Mouse (Mus musculus) frontal cortex, adult (tissue): ENCODE results near the gene Flna.

ENCODE experiments used
- ATAC-seq: cut with Nextera tagmentation; 2 replicates; pipeline ENCODE4 v1.9.2; 2017; ENCODE audit warnings: mild to moderate bottlenecking, moderate library complexity, mixed read lengths; ENCODE audit not compliant: low TSS enrichment

The Flna gene

DNA sequence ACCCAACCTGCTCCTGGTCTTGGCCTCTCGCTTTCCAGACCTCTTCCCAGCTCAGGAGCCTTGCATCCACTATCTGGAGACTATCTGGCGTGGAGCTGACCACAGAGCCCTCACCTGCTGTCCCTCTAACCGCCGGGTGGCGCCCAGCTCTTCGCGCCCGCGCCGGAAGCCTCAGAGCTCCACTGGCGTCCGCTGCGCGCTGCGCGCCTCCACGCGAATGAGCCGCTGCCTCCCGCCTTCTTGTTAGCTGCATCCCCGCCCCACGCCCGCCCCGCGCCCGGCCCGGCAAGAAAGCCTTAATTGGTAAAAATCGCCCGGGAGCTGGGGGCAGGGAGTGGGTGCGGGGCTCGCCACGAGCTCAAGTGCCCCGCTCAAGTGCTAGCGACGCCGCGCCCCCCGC, at the start of gene Flna:
Gene Flna, minus strand, starts transcription at position 206 of the 400 bp plus-strand sequence.
- peak; percentile 13; the same call in 1 of the 2 replicates for ATAC-seq

DNA sequence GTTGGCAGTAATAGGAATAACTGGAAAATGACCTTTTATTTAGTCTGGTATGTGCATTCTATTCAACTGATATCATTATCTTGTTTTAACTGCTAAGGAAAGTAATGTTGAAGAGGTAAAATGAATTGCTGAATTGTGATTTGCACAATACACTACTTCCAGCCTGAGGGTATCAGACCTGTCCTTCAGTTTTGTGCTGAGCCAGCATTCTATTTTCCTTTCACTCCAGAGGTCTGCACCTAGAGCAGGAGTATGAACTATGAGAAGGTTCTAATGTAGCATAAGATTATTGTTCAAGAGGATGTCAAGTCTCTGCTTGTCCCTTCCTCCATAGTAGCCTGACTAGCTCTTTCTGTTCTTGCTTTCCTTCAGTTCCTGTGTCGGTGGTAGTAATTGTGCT, 48.7 kb upstream of the Flna start:
- no peak for ATAC-seq

DNA sequence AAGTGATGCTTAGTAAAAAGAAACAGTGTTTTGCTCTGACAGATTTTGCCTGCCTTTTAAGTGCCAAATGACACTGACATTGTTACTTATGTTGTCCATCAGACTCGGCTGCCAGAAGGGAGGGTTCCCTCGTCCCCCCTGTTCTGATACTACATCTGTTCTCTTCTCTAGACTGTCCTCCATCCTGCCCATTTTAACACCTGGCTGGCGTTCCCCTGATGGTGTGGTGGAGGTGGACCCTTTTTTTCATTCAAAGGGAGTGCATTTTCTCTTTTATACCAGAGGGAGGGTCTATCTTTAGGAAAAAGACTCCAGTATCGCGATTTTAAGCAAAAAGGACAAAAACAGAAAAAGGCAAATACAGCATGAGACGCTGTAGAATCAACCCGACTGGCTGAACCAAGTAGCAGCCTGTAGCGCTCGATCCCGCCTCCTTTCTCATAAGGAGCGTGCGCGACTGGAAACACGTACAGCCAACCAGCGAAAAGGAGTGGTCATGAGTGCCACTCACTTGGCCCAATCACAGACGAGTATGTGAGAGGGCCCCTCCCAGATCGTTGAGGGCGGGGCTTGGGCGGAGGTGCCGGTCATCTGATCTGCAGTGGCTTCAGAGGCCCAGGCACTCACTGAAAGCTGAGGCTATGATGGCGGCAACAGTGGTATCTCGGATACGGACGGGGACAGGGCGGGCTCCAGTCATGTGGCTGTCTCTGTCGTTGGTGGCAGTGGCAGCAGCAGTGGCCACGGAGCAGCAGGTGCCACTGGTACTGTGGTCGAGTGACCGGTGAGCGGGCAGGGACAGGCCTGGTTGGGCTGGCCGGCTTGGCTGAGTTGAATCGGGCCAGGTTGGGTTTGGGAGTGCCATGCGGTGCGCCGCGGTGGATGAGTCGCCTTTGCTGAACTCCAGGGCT, 47.2 kb upstream of the Flna start, which contains the start of gene Atp6ap1:
Gene Atp6ap1, plus strand, starts transcription at position 560 of the 911 bp plus-strand sequence.
- peak; percentile 99 for ATAC-seq

DNA sequence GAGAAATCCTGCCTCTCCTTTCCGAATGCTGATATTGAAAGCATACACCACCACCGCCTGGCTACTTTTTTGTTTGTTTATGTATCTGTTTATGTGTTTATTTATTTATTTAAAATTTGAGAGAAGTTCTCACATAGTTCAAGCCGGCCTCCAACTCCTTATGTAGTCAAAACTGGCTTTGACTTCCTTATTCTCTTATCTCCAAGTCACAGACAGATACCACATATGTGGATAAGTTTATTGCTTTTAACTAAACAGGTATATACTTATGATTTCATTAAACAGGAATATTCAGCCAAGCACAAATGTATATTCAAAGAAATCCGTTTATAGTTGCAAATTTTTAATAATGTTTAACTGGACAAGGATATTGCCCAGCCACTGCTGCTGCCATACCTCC, 43.8 kb upstream of the Flna start:
- ATAC-seq, result no peak

DNA sequence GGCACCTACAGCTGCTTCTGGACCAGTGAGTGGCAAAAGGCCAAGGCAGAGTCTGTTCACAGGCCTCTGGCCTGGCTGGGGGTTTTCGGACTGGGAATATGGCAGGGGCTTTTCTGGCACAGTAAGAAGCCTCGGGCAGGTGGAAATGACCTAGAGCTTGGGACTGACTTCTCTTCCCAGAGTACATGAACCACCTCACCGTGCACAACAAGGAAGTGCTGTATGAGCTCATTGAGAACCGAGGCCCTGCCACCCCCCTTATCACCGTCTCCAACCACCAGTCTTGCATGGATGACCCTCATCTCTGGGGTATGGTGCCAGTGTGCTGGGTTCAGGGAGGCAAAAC, 33.4 kb upstream of the Flna start:
- 0 out of 2 replicates have a peak, but pooled peaks have one; percentile 3 for ATAC-seq

DNA sequence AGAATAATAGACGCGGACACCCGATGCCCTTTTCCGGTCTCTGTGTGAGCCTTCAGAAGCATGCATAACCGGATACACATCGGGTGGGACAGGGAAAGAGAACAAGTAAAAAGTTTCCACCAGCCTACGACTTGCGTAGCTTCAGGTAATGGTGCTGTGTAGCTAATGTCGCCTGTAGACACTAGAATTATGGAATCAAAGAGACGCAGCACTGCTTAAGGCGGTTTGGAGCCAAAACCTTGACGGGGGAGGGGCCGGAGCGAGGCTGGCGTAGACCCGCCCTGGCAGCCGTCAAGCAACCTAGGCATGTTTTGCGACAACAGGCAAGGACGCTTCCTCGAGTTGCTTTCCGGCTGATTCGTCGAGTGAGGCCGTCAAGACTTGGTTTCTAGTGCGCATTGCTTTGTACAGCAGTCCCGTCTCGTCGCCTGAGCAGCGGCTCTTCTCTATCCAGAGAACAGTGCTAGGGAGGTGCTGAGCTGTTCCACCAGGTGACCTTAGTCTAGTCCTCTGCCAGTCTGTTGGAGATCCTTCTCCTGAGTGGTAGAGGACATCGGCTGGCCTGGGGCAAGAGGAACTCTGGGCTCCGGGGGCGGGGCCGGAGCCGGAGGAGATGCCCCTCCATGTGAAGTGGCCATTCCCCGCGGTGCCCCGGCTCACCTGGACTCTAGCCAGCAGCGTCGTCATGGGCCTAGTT, 32.9 kb upstream of the Flna start:
- ATAC-seq, result peak; percentile 84

DNA sequence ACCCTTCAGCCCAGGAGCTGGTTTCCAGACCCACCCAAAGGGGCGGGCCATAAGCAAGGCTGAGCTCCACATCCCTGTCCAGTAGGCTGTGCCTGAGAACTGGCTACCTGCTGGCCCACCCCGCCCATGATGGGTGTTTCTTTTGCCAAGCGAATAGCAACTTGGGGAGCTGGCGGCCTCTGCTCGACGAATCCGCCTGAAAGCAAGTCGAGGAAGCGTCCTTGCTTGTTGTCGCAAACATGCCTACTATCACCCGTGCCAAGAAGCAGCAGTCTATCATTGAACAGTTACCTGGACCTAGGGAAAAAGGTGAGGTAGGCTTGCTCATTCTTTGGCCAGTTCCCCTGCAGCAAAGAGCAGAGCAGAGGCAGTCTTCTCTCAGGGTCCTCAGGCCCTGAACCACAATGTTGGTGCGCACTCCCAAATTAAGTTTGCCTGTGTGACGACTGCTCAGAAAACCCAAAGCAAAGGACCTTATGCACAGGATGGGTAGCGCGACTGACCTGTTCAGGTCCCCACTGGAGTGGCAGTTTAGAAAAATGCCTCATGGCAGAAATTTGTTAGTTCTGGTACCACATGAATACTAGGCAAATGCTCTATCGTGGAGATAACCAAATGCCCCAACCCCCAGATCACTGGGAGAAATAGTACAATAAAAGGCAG, 32.2 kb upstream of the Flna start, which contains the start of the genes Taz and Dnase1l1:
Gene Taz, plus strand, starts transcription at position 181 of the 663 bp plus-strand sequence.
Gene Dnase1l1, minus strand, starts transcription at position 606 of the 663 bp plus-strand sequence.
- peak; percentile 89 for ATAC-seq

DNA sequence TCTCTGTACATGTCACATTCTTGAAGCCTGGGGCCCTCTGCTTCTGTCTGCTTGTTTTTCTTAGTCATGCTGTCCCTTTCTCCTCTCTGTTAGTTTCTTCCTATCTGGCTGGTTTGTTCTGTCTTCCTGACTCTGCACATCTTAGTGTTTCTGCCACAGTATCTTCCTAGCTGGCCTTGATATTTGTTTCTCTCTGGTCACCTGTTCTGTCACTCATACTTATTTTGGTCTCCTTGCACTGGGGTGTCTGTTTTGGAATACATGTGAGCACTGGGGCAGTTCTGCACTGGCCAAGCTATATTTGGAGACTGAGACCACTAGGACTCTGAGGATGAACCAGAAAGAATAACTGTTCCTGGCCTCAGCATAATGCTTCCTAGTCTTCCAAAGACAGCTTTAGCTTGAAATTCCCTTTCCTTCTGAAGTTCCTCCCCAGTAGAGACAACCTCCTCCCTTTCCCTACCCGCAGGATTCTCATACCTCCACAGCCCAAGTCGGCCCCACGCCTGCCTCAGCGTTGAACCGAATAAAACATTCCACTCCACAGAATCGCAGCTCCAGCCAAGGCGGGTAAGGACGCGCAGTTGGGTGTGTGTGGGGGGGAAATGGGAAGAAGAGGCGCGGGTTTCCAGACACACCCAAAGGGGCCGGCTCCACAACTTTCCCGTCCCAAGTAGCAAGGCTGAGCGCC, 31.6 kb upstream of the Flna start:
- no peak for ATAC-seq

DNA sequence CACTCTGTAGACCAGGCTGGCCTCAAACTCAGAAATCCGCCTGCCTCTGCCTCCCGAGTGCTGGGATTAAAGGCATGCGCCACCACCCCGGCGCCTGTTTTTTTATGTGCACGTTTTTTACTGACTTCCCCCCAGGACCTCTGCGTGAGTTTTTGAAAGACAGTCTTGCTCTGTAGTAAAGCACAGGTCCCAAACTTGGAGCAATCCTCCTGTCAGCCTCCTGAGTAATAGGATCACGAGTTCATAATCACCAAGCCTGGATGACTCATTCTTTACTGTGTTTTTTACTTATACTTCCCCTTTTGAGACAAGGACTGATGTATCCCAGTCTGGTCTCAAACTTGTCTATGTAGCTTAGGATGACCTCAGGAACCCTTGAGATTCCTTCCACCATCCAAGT, 28.3 kb upstream of the Flna start:
- no peak for ATAC-seq

DNA sequence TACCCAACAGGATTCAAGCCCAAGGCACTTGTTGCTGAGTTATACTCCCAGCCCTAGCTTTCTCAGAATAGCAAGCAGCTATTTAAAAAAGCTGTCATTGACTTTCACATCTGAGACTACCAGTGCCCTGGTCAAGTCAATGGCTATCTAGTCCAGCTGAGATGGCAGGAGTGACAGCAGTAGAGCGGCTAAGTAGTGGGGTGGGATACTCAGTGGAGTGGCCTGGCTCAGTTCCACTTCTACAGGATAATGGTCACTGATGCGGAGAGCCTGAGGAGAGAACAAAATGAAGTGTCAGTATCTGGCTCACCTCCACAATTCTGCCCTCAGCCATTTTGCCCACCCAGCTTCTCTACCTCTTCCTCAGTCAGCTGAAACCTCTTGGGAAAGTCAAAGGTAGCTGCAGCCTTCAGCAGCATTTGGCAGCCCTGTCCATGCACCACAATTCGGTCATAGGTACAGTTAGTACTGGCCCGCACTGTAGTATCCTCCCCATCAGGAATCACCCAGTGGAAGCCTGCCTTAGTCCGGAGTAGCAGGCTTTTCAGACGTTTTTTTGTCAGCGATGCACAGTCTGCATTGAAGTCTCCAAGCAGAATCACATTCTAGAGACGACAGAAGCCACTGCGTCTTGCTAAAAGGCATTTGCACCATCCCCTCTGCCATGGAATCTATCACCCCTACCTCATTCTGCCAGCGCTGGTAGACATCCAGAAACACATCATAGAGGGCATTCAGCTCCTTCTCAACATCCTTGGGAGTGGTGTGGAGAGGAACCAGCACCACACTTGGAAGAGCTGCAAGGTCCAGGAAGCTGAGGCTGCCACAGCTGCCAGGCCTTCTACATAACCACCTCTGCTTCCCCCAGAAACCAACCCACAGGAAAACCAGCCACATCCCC, 24.1 kb upstream of the Flna start:
- no peak for ATAC-seq

DNA sequence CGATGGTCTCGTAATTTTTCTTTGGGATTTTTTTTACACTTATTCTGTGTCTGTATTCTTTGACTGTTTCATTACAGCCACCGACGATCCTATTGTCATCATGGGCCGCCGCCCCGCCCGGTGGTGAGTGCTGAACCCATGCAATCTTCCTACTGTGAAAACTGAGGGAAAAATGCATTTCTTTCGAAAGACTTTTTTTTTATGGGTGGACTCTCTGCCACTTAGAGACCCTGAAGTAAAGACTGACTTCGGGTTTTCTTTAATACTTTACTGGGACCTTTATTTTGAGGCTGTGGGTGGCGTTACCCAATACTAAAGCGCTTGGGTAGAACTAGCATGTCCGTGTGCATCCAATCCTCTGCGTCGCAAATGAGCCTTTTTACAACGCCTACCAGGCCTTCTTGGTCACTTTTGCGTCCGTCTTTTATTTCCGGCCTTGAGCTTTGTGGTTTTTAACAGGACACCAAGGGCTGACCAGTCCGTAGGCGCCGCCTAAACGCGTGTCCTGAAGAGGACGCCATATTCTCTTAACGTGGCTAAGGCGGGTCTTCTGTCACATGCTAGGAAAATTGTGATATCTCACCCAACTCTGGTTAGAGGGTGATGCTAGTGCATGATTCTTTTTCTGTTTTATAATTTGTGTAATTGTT, 21.4 kb upstream of the Flna start:
- ATAC-seq, result no peak

DNA sequence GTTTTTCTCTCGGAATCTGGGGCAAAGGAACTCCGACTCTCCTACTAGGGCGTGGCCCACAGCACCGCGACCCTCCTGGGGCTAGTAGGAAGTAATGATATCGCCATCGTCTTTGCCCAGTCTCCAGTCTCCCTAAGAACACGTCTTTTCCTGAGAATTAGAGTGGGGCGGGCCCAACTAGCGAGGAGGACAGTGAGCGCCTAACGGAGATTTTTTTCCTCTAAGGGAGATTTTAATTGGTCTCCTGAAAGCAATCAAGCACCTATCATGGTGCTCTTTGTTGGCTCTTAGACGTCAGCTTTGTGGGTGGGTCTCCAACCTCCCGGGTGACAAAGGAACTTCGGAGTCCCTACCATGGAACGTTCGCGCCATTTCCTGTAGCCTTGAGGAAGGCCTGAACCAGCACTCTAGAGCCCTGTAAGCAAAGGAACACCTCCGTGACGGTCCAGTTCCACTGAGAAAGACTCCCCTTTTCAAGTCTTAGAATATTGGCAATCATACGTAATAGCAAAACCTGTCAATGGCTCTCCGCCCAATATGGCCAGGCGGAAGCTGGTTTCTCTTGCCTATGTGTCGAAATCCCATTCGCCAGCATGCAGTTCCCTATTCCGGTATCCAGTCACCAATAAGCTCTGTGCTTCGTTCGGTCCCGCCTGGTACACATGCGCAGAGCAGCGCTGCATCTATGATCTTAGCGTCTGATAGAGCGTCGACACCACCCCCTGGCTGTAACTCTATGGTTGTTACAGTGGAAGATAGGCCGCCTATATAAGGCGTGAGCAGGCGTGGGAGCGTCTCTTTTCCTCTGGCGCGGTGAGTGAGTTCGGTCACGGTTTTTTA, 20.7 kb upstream of the Flna start, which contains the start of gene Rpl10:
Gene Rpl10, plus strand, starts transcription at position 751 of the 840 bp plus-strand sequence.
- peak; percentile 94 for ATAC-seq

DNA sequence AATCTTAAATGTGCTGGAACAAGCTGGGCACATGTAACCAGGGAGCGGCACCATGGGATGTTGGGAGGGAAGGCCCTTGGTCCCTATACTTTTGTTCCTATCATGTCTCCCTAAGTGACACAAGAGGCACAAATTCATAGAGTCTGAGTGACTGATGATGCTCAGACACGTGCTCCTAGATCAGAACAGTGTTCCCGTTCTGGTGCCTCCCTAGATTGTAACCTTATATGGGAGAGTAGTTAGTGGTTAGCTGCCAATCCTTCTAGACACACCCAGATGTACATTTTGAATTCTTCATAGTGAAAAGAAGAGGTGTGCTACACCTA, 20.1 kb upstream of the Flna start:
- peak; percentile 62 for ATAC-seq

DNA sequence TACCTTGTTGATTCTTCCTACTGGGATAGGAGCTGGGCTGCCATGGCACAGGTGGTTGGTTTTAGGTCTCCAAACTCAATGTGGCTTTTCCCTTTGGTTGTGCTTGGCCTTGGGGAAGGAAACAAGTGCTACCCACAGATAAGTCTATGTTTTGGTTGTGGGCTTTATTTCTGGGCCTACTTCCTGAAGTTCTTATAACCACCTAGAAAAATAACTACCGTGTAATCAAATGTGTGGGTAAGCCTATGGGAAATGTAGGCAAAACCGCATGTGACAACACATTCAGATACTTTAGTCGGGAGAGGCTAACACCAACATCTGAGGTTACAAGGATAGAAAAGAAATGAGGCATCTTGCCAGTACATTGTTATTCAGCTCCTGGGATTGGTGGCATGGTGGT, 8.1 kb upstream of the Flna start:
- no peak for ATAC-seq

DNA sequence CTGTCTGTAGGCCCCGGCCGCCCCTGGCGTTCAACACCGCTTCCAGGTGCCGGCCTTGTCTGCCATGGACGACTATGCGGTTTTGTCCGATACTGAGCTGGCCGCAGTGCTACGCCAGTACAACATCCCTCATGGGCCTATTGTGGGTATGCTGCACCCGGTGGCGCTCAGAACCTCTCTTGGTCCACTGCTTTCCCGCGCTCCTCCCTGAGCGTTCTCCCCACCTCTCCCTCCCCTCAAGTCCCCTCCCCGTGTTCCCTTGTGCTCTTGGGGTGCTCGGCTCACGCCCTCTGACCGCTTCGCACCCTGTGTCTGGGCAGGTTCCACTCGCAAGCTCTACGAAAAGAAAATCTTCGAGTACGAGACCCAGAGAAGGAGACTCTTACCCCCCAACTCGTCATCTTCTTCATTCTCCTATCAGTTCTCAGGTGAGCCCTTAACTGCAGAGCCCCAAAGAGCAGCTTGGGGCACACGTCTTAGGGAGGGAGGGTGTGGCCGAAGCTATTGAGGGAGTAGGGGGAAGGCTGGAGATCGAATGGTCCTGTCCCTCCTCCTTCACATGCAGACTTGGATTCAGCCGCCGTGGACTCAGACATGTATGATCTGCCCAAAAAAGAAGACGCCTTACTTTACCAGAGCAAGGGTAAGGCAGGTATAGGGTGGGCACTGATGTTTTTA, 5.4 kb upstream of the Flna start:
- ATAC-seq, result no peak; the same call in 1 of the 2 replicates

DNA sequence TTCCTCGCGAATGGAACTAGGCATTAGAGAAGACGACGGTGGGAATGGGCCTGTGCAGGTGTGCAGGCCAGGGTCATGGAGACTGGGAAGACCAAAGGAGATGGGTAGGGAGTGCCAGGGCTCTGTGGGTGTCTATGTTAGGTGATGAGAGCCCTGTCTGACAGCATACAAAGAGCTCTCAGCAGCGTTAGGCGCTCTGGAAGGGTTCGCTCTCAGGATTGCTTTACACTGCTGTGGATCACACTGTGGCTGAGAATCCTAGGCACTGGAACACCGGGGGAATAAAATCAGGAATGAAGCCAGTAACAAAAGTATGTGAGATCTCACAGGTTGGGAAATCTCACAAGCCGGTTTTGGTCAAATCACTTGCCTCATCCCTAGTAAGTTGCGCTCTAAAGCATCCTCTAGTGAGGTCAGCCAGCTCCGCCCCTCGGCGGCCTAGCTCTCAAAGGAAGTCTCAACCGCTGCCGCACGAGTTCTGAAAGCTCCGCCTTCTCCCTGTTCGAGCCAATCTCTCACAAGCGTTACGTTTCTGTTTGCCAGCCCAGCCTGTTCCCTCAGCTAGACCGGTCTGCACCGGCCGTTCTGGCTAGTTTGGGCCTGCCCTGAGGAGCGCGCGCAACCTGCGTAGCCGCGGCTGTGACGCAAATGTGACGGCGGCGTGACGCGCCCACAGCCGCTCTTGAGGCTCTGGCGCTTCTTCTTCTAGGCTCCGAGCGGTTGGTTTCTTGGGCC, 4.7 kb upstream of the Flna start, which contains the start of gene Emd:
Gene Emd, plus strand, starts transcription at position 535 of the 735 bp plus-strand sequence.
- peak; percentile 95 for ATAC-seq

DNA sequence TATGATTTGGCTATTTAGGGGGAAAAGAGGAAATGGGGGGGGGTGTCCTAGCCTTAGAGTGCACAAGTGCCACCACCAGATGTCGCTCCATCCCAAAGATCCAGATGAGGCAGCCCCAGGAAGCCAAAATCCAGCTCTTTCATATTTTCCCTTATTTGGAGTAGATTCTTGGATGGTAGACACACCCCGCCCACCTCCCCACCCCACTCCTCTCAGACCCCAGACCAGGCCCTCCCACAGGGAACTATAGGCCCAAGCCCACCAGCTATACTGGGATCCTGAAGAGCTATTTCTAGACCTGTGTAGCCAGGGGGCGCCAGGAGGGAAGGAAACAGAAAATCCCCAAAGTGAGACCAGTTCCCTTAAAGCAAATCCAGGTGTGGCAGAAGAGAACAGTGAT, 969 bp downstream of the Flna start:
- ATAC-seq, result no peak

DNA sequence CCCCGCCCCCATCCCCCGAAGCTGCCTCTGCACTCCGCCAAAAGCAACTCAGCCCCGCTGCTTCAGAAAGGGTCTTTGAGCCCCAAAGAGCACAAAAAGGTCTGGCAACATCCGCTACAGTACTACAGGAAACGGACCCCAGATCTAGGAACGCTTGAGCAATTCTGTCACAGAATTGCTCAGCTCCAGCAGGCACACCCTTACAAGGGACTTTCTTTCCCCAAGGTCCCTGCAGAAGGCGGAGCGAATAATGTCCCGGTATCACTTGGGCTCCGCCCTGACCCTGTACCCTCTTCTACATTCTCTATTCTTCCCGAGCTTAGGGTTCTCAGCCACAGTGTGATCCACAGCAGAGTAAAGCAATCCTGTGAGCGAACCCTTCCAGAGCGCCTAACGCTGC, 2.9 kb downstream of the Flna start:
- peak; percentile 3; the same call in 1 of the 2 replicates for ATAC-seq
